Mouse (Mus musculus): ENCODE results near the gene Mia3. TPM values are rescaled to one million over a fixed set of nuclear protein-coding genes. Genes with fewer than 3 reads are reported as not detected.

Gene Mia3
- 169 TPM for polyA plus RNA-seq (2014; fragmentation: Illumina TruSeq; extraction: RNeasy Lipid Tissue Mini Kit (QIAGEN cat#74804); ENCODE audit: low read depth, low replicate concordance)

DNA sequence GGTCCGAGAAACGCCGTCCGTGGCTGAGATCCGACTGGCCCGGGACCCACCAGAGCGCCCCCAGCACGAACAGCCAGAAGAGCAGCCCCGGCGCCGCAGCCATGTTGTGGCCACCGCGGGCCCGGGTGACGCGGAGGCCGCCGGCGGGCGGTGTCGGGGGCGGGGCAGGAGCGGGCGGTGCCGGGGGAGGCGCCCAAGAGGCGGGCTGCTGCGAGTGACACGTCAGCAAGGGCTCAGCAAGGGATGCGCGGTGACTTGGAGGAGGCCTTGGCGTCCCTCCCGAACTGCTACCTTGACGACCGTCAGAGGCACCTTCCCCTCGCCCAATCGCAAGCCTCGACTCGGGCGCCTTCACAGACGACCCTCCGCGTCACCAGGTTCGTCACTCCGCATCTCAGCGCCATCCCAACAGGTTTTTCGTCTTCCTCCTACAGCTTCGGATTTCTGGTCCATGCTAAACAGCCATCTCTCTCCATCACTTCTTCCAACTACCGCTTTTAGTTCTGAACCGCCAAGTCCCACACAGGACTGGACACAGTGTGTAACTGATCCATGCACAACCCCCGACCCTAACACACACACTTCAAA is at the start of gene Mia3:
Gene Mia3, minus strand, starts transcription at position 127 of the 588 bp plus-strand sequence.

DNA sequence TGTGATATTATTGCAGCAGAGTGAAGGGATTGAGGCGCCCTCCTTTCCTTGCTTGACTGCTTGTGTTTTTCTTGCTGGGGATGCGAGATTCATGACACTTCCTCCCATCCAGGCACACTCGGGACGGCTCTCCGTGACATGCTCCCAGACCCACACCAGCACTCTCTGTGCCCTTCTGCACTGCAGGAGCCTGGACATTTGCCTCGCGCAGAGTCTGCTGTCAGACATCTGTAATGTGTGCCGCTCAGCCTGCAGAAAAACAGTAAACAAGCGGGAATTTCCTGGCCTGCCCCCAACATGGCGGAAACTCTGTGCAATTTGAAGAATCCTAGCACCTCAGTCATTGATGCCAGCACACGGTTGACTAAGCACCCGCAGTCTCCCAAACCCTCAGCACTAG is 48.5 kb upstream of the Mia3 start, which contains the start of gene Hhipl2:
Gene Hhipl2, plus strand, starts transcription at position 343 of the 400 bp plus-strand sequence.

DNA sequence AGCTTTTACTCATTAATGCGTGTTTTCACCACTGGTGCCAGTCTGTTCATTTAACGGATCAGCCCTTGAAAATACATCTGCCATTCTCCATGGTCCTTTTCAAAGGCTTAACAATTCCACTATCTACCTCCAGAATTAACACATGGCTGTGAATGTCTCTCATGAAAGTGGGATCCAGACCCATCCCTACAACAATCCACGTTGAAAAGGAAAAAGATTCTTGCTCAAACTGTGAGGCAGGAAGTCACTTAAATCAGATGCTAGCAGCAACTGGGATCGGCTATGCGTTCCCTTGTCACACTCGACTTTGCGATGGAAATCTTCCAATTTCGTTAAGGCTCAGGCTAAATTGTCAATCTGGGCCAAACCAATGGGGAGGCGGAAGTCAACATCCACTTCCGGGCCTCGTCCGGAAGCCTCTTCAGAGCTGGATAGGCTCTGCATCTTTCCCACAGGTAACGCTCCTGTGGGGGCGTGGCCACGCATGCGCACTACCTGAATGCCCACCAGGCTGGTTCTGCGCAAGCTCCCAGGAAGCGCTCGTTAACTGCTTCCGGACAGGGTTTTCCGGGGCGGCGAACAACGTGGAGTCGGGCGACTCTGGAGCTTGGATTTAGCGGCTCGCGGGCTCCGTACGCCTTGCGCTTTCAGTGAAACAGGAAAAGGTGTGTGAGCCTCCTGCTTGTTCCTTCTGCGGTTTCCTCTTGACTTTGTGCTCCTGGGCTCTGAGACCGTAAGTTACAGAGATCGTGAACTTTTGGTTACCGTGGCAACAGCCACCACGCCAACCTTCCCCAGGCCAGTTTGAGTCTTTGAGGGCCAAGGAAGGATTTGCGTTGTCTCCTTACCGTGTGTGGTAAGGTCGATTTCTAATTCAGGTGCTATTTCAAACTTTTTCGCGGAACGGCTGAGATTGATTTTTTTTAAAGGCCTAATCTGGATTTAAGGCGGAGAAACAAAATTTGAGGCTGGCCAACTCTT is 19.4 kb upstream of the Mia3 start, which contains the start of gene Taf1a:
Gene Taf1a, plus strand, starts transcription at position 556 of the 981 bp plus-strand sequence.

DNA sequence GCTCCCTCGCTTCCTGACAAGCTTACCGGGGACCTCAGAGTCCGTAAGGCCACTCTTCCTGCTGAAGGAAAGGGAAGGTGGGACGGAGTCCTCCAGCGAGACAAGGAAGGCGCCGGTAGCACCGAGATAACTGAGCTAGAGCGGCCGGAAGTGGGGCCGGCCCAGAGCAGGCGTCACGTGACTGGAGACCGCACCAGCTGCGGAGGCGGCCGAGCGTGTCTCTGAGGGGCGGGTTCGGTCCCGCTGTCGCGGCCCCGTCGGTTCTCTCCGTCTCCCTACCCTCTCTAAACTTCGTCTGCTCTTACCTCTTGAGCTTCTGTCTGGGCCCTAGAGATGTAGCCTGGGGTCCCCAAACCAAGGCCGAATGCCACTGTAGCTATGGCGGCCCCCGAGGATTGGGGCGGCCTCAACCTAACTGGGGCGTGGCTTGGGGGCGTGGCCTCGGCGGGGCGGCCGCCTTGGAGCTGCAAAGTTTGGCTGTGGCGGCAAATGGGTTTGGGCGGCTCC is 72.4 kb downstream of the Mia3 start, which contains the start of gene Brox:
Gene Brox, minus strand, starts transcription at position 393 of the 507 bp plus-strand sequence.

DNA sequence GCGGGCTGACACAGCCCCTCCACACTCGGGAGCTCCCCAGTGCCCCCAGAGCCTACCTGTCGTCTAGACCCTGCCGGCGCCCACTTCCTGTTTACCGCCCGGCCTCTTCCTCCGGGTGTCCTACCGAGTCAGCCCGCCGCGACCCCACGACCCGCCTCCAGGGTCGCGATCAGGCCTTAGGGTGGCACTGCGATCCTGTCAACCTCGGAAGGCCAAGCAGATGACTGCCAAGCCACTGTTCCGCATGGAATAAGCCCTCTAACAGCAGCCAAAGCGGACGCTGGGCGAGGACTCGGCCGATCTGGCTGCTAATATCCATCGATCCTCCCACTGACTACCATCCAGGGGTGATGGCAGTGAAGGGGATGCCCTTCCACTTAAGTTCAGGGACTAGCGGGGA is 72.9 kb downstream of the Mia3 start, which contains the start of gene Aida:
Gene Aida, plus strand, starts transcription at position 126 of the 400 bp plus-strand sequence.

Other genes with a start within 250 kb of the Mia3 start
- gene Disp1, start 148.0 kb downstream of the Mia3 start, polyA plus RNA-seq (2014; fragmentation: Illumina TruSeq; extraction: RNeasy Lipid Tissue Mini Kit (QIAGEN cat#74804); ENCODE audit: low read depth, low replicate concordance): 1.2 TPM
- gene Aida, start 73.0 kb downstream of the Mia3 start, polyA plus RNA-seq (2014; fragmentation: Illumina TruSeq; extraction: RNeasy Lipid Tissue Mini Kit (QIAGEN cat#74804); ENCODE audit: low read depth, low replicate concordance): 76.3 TPM
- 36.0 TPM for gene Brox, start 72.3 kb downstream of the Mia3 start, polyA plus RNA-seq (2014; fragmentation: Illumina TruSeq; extraction: RNeasy Lipid Tissue Mini Kit (QIAGEN cat#74804); ENCODE audit: low read depth, low replicate concordance)
- gene Taf1a, start 19.4 kb upstream of the Mia3 start, polyA plus RNA-seq (2014; fragmentation: Illumina TruSeq; extraction: RNeasy Lipid Tissue Mini Kit (QIAGEN cat#74804); ENCODE audit: low read depth, low replicate concordance): 18.7 TPM
- gene Hhipl2, start 48.7 kb upstream of the Mia3 start, polyA plus RNA-seq (2014; fragmentation: Illumina TruSeq; extraction: RNeasy Lipid Tissue Mini Kit (QIAGEN cat#74804); ENCODE audit: low read depth, low replicate concordance): 1.1 TPM

Data from testis, adult 10 weeks (tissue).